Mouse (Mus musculus): ENCODE data around the gene Lrba. TPM values are rescaled to one million over a fixed set of nuclear protein-coding genes. Genes with fewer than 3 reads are reported as not detected.
A peak's percentile ranks its signal among the peaks of the same experiment; 100 is the strongest.

Lrba gene
- total RNA-seq, 2 experiments from 2014 or later, result 32.7 to 34.9 TPM

- DNase-seq (ENCODE audit: low spot score in 2 of 2), result peak in 1 of 2 experiments; percentile 60
Observed at GRCm38 (mm10) chr3:86788711-86789110, 564.2 kb downstream of the Lrba start.

GRCm38 (mm10) chr3:86789752-86790151 is 565.3 kb downstream of the Lrba start:
- no peak for DNase-seq (ENCODE audit: low spot score in 2 of 2)

GRCm38 (mm10) chr3:86793264-86793663 is 568.8 kb downstream of the Lrba start:
- DNase-seq (ENCODE audit: low spot score in 2 of 2), result no peak

- DNase-seq (ENCODE audit: low spot score in 2 of 2), result no peak
Observed at GRCm38 (mm10) chr3:86793720-86794191, 569.3 kb downstream of the Lrba start.

GRCm38 (mm10) chr3:86796716-86797115 is 572.2 kb downstream of the Lrba start:
- DNase-seq (ENCODE audit: low spot score in 2 of 2), result no peak

GRCm38 (mm10) chr3:86797871-86798460 is 573.5 kb downstream of the Lrba start:
- DNase-seq (ENCODE audit: low spot score in 2 of 2), result no peak

- DNase-seq (ENCODE audit: low spot score in 2 of 2), result no peak
Observed at GRCm38 (mm10) chr3:86799041-86799440, 574.6 kb downstream of the Lrba start.

GRCm38 (mm10) chr3:86800841-86801240 is 576.4 kb downstream of the Lrba start:
- no peak for DNase-seq (ENCODE audit: low spot score in 2 of 2)

- no peak for DNase-seq (ENCODE audit: low spot score in 2 of 2)
Observed at GRCm38 (mm10) chr3:86802825-86803224, 578.3 kb downstream of the Lrba start.

GRCm38 (mm10) chr3:86804265-86804664 is 579.8 kb downstream of the Lrba start:
- DNase-seq (ENCODE audit: low spot score in 2 of 2), result no peak

- no peak for DNase-seq (ENCODE audit: low spot score in 2 of 2)
Observed at GRCm38 (mm10) chr3:86806834-86807233, 582.4 kb downstream of the Lrba start.

- DNase-seq (ENCODE audit: low spot score in 2 of 2), result no peak
Observed at GRCm38 (mm10) chr3:86807750-86808467, 583.4 kb downstream of the Lrba start.

- DNase-seq (ENCODE audit: low spot score in 2 of 2), result no peak
Observed at GRCm38 (mm10) chr3:86809199-86809598, 584.7 kb downstream of the Lrba start.

- DNase-seq (ENCODE audit: low spot score in 2 of 2), result no peak
Observed at GRCm38 (mm10) chr3:86809646-86810045, 585.2 kb downstream of the Lrba start.

GRCm38 (mm10) chr3:86810908-86811307 is 586.4 kb downstream of the Lrba start:
- no peak for DNase-seq (ENCODE audit: low spot score in 2 of 2)

GRCm38 (mm10) chr3:86812689-86813088 is 588.2 kb downstream of the Lrba start:
- DNase-seq (ENCODE audit: low spot score in 2 of 2), result peak; percentile 72 to 75

GRCm38 (mm10) chr3:86818001-86818585 is 593.6 kb downstream of the Lrba start:
- no peak for DNase-seq (ENCODE audit: low spot score in 2 of 2)

- no peak for DNase-seq (ENCODE audit: low spot score in 2 of 2)
Observed at GRCm38 (mm10) chr3:86819372-86819771, 594.9 kb downstream of the Lrba start.

GRCm38 (mm10) chr3:86820344-86820743 is 595.9 kb downstream of the Lrba start:
- DNase-seq (ENCODE audit: low spot score in 2 of 2), result no peak

- no peak for DNase-seq (ENCODE audit: low spot score in 2 of 2)
Observed at GRCm38 (mm10) chr3:86821383-86821782, 596.9 kb downstream of the Lrba start.

- no peak for DNase-seq (ENCODE audit: low spot score in 2 of 2)
Observed at GRCm38 (mm10) chr3:86827506-86827905, 603.0 kb downstream of the Lrba start.

GRCm38 (mm10) chr3:86832115-86832514 is 607.6 kb downstream of the Lrba start:
- DNase-seq (ENCODE audit: low spot score in 2 of 2), result no peak
